Mouse (Mus musculus): ENCODE measurements around the gene Clpx. TPM values are rescaled to one million over a fixed set of nuclear protein-coding genes. Genes with fewer than 3 reads are reported as not detected.

The Clpx gene
- polyA plus RNA-seq, 1 experiment: 50.4 TPM

GRCm38 (mm10) chr9:65365721-65366120 is 71.7 kb downstream of the Clpx start:
- TF ChIP-seq POLR2A (IDR thresholded peaks at IDR 0.05; ENCODE audit: control insufficient read depth, low read depth, low read length) (no peak), CTCF (IDR thresholded peaks at IDR 0.05; ENCODE audit: control insufficient read depth, insufficient read depth, insufficient replicate concordance, low read depth, low read length) (no peak)
- Histone ChIP-seq H3K4me3 (ENCODE audit: control insufficient read depth, low read depth, low read length) (no peak overlapping the region), H3K27me3 (ENCODE audit: control insufficient read depth, insufficient read depth, low read length) (no peaks in the 10 kb centered on the region), H3K36me3 (ENCODE audit: control insufficient read depth, insufficient read depth, low read length) (no peaks in the 10 kb centered on the region), H3K4me1 (ENCODE audit: control insufficient read depth, insufficient read depth, low read length) (no peaks in the 10 kb centered on the region), H3K27ac (ENCODE audit: control insufficient read depth, insufficient read depth, low read depth, low read length) (no peak overlapping the region)

GRCm38 (mm10) chr9:65371756-65372155 is 77.7 kb downstream of the Clpx start:
- Histone ChIP-seq H3K4me3 (ENCODE audit: control insufficient read depth, low read depth, low read length) (peak overlapping the region; percentile 51), H3K27me3 (ENCODE audit: control insufficient read depth, insufficient read depth, low read length) (no peaks in the 10 kb centered on the region), H3K36me3 (ENCODE audit: control insufficient read depth, insufficient read depth, low read length) (no peaks in the 10 kb centered on the region), H3K27ac (ENCODE audit: control insufficient read depth, insufficient read depth, low read depth, low read length) (no peak overlapping the region), H3K4me1 (ENCODE audit: control insufficient read depth, insufficient read depth, low read length) (peaks cover 7% of the 10 kb centered on the region)
- TF ChIP-seq POLR2A (IDR thresholded peaks at IDR 0.05; ENCODE audit: control insufficient read depth, low read depth, low read length): no peak
- no peak for TF ChIP-seq CTCF (IDR thresholded peaks at IDR 0.05; ENCODE audit: control insufficient read depth, insufficient read depth, insufficient replicate concordance, low read depth, low read length)

GRCm38 (mm10) chr9:65372449-65372848 is 78.4 kb downstream of the Clpx start:
- no peak overlapping the region for H3K27ac ChIP-seq (ENCODE audit: control insufficient read depth, insufficient read depth, low read depth, low read length)
- TF ChIP-seq CTCF (IDR thresholded peaks at IDR 0.05; ENCODE audit: control insufficient read depth, insufficient read depth, insufficient replicate concordance, low read depth, low read length): no peak
- TF ChIP-seq POLR2A (IDR thresholded peaks at IDR 0.05; ENCODE audit: control insufficient read depth, low read depth, low read length): no peak
- H3K4me3 ChIP-seq (ENCODE audit: control insufficient read depth, low read depth, low read length): no peak overlapping the region
- peaks cover 7% of the 10 kb centered on the region for H3K4me1 ChIP-seq (ENCODE audit: control insufficient read depth, insufficient read depth, low read length)
- no peaks in the 10 kb centered on the region for H3K27me3 ChIP-seq (ENCODE audit: control insufficient read depth, insufficient read depth, low read length)
- no peaks in the 10 kb centered on the region for H3K36me3 ChIP-seq (ENCODE audit: control insufficient read depth, insufficient read depth, low read length)

GRCm38 (mm10) chr9:65374468-65375162 is 80.6 kb downstream of the Clpx start:
- Histone ChIP-seq H3K27ac (ENCODE audit: control insufficient read depth, insufficient read depth, low read depth, low read length) (no peak overlapping the region), H3K27me3 (ENCODE audit: control insufficient read depth, insufficient read depth, low read length) (no peaks in the 10 kb centered on the region), H3K36me3 (ENCODE audit: control insufficient read depth, insufficient read depth, low read length) (no peaks in the 10 kb centered on the region), H3K4me3 (ENCODE audit: control insufficient read depth, low read depth, low read length) (no peak overlapping the region), H3K4me1 (ENCODE audit: control insufficient read depth, insufficient read depth, low read length) (peaks cover 7% of the 10 kb centered on the region)
- TF ChIP-seq CTCF (IDR thresholded peaks at IDR 0.05; ENCODE audit: control insufficient read depth, insufficient read depth, insufficient replicate concordance, low read depth, low read length): no peak
- no peak for TF ChIP-seq POLR2A (IDR thresholded peaks at IDR 0.05; ENCODE audit: control insufficient read depth, low read depth, low read length)

GRCm38 (mm10) chr9:65375163-65375934 is 81.3 kb downstream of the Clpx start:
- Histone ChIP-seq H3K36me3 (ENCODE audit: control insufficient read depth, insufficient read depth, low read length) (no peaks in the 10 kb centered on the region), H3K4me1 (ENCODE audit: control insufficient read depth, insufficient read depth, low read length) (peaks cover 7% of the 10 kb centered on the region), H3K27ac (ENCODE audit: control insufficient read depth, insufficient read depth, low read depth, low read length) (no peak overlapping the region), H3K4me3 (ENCODE audit: control insufficient read depth, low read depth, low read length) (no peak overlapping the region), H3K27me3 (ENCODE audit: control insufficient read depth, insufficient read depth, low read length) (no peaks in the 10 kb centered on the region)
- TF ChIP-seq POLR2A (IDR thresholded peaks at IDR 0.05; ENCODE audit: control insufficient read depth, low read depth, low read length): no peak
- no peak for TF ChIP-seq CTCF (IDR thresholded peaks at IDR 0.05; ENCODE audit: control insufficient read depth, insufficient read depth, insufficient replicate concordance, low read depth, low read length)

Other genes with a start within 250 kb of the Clpx start
- 2.8 and 3.1 TPM in 2 replicates for gene Igdcc4, start 192.8 kb upstream of the Clpx start, polyA plus RNA-seq (2012; rRNA removed)
- 0.27 and 0.36 TPM in 2 replicates for gene Igdcc3, start 153.1 kb upstream of the Clpx start, polyA plus RNA-seq (2012; rRNA removed)
- gene Parp16, start 98.9 kb upstream of the Clpx start, polyA plus RNA-seq (2012; rRNA removed): 2.2 and 2.3 TPM in 2 replicates
- 0.26 and 0.33 TPM in 2 replicates for gene Cilp, start 29.1 kb upstream of the Clpx start, polyA plus RNA-seq (2012; rRNA removed)
- 10.4 and 10.9 TPM in 2 replicates for gene Pdcd7, start 51.8 kb downstream of the Clpx start, polyA plus RNA-seq (2012; rRNA removed)
- 0.77 and 1.3 TPM in 2 replicates for gene Ubap1l, start 66.8 kb downstream of the Clpx start, polyA plus RNA-seq (2012; rRNA removed)
- 0.18 and 0.23 TPM in 2 replicates for gene Kbtbd13, start 97.4 kb downstream of the Clpx start, polyA plus RNA-seq (2012; rRNA removed)
- 5.5 and 6.6 TPM in 2 replicates for gene Rasl12, start 104.2 kb downstream of the Clpx start, polyA plus RNA-seq (2012; rRNA removed)
- gene Slc51b, start 128.7 kb downstream of the Clpx start, polyA plus RNA-seq (2012; rRNA removed): not detected in 2 replicates
- 6.1 and 7.4 TPM in 2 replicates for gene Mtfmt, start 141.5 kb downstream of the Clpx start, polyA plus RNA-seq (2012; rRNA removed)
- gene Spg21, start 166.7 kb downstream of the Clpx start, polyA plus RNA-seq (2012; rRNA removed): 10.1 and 10.8 TPM in 2 replicates
- not detected in 2 replicates for gene Ankdd1a, start 225.9 kb downstream of the Clpx start, polyA plus RNA-seq (2012; rRNA removed)

Measured in testis, adult 2 months (tissue).